Mouse (Mus musculus): Measurements from ENCODE around the gene Fam83c. TPM values are rescaled to one million over a fixed set of nuclear protein-coding genes. Genes with fewer than 3 reads are reported as not detected.

Fam83c gene
- total and polyA plus RNA-seq, 3 experiments, result 0.03 to 0.04 TPM; not detected in 1

DNA sequence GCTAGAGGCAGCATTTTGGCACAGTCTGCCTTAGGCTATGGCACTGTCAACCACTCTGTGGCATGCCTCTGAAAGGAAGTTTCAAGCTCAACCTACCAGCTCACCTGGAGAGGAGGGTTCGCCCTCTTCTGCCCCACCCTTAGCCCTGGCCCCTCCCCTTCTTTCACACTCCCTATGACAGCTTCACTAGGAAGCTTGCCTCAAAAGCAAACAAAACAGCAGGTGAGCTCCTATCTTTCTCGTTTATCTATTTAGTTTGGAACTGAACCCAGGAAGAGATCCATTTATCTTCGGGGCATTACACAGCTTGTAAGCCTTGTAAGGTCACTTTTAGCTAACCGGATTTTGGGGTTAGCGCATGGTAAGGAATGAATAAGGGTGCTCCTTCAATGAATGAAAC is 35.1 kb upstream of the Fam83c start (continued):
- TF ChIP-seq HCFC1 (IDR thresholded peaks at IDR 0.05; ENCODE audit: low read depth, low read length), result no peak
- TF ChIP-seq MAFK (IDR thresholded peaks at IDR 0.05; ENCODE audit: borderline replicate concordance, low read depth, low read length), result no peak
- no peak for TF ChIP-seq GATA1 (IDR thresholded peaks at IDR 0.05; ENCODE audit: low read depth, low read length)

DNA sequence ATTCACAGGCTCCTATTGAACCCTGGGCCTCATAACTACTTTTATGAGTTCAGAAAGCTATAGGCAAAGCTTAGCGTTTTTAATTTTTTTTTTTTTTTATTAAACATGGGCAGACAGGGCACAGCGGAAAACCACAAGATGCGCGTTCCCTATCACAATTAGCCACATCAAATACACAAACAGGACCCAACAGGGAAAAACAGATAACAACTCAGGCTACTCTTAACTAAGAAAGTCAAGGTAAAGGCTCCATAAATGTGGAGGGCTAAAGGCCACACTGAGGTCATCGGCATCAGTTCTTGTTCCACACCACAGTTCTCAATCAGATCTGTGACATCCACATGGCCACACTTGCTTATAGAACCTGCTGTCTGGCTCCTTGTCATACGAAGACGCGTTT is 33.7 kb upstream of the Fam83c start:
- Histone ChIP-seq H3K36me3 (ENCODE audit: control insufficient read depth in 1 of 2, insufficient read depth in 2 of 2, low read length in 2 of 2) (peaks cover 0 to 6% of the 10 kb centered on the region in 2 experiments; a peak in 2 of 4 replicates), H3K9ac (ENCODE audit: control insufficient read depth, low read depth, low read length, poor library complexity, severe bottlenecking) (no peak overlapping the region), H3K4me3 (ENCODE audit: control insufficient read depth in 1 of 2, insufficient read depth in 1 of 2, low read depth in 2 of 2, low read length in 2 of 2) (no peak overlapping the region), H3K79me2 (ENCODE audit: control insufficient read depth, insufficient read depth, low read length, poor library complexity) (no peaks in the 10 kb centered on the region), H3K4me1 (ENCODE audit: control insufficient read depth in 1 of 2, insufficient read depth in 2 of 2, low read length in 2 of 2) (no peaks in the 10 kb centered on the region), H3K27me3 (ENCODE audit: control insufficient read depth in 1 of 2, insufficient read depth in 2 of 2, low read length in 2 of 2) (no peaks in the 10 kb centered on the region), H3K27ac (ENCODE audit: control insufficient read depth, low read depth, low read length) (no peak overlapping the region), H3K9me3 (replicated peaks; ENCODE audit: insufficient read depth, low read length) (no peaks in the 10 kb centered on the region)
- DNase-seq (ENCODE audit: low read depth, low spot score), result no peak
- TF ChIP-seq MEF2A (IDR thresholded peaks at IDR 0.05; ENCODE audit: extremely low read depth, insufficient replicate concordance, low read depth, low read length, poor library complexity, severe bottlenecking), result no peak

DNA sequence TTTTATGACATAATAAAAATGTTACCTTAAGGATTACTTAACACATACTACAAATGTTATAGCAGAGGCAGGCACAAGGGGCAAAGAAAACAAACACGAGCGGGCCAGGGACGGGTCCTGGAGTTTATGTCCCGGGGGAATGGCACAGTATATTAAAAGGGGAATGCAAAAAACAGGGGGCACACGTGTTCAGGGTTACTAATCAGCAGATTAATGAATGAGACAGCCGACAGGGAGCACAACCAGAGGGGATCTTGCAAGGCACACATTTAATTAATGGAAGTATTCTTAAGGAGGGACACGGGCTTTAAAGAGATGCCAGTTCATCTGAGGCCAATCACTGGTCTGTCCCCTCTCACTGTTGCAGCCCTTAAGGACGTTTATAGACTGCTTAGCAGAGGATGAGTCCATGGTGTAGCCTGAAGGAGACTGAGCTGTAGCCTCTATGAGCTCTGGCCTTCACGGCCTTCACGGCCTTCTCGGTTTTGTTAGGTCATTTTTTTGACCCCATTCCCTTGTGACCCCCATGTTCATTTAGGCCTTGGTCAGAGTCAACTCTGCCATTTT is 28.7 kb upstream of the Fam83c start:
- DNase-seq (ENCODE audit: low read depth, low spot score), result no peak
- Histone ChIP-seq H3K36me3 (ENCODE audit: control insufficient read depth in 1 of 2, insufficient read depth in 2 of 2, low read length in 2 of 2) (peaks cover 0 to 6% of the 10 kb centered on the region in 2 experiments; a peak in 2 of 4 replicates), H3K9ac (ENCODE audit: control insufficient read depth, low read depth, low read length, poor library complexity, severe bottlenecking) (no peak overlapping the region), H3K79me2 (ENCODE audit: control insufficient read depth, insufficient read depth, low read length, poor library complexity) (no peaks in the 10 kb centered on the region), H3K27ac (ENCODE audit: control insufficient read depth, low read depth, low read length) (no peak overlapping the region), H3K4me3 (ENCODE audit: control insufficient read depth in 1 of 2, insufficient read depth in 1 of 2, low read depth in 2 of 2, low read length in 2 of 2) (no peak overlapping the region), H3K4me1 (ENCODE audit: control insufficient read depth in 1 of 2, insufficient read depth in 2 of 2, low read length in 2 of 2) (no peaks in the 10 kb centered on the region), H3K27me3 (ENCODE audit: control insufficient read depth in 1 of 2, insufficient read depth in 2 of 2, low read length in 2 of 2) (no peaks in the 10 kb centered on the region), H3K9me3 (replicated peaks; ENCODE audit: insufficient read depth, low read length) (no peaks in the 10 kb centered on the region)
- TF ChIP-seq EP300 (IDR thresholded peaks at IDR 0.05; ENCODE audit: low read depth in 1 of 2, low read length in 2 of 2), result no peak
- TF ChIP-seq SIN3A (IDR thresholded peaks at IDR 0.05; ENCODE audit: low read length), result no peak
- TF ChIP-seq ZNF384 (IDR thresholded peaks at IDR 0.05; ENCODE audit: low read depth, low read length), result no peak
- no peak for TF ChIP-seq KAT2A (conservative IDR thresholded peaks at IDR 0.05; ENCODE audit: low read depth, low read length)

DNA sequence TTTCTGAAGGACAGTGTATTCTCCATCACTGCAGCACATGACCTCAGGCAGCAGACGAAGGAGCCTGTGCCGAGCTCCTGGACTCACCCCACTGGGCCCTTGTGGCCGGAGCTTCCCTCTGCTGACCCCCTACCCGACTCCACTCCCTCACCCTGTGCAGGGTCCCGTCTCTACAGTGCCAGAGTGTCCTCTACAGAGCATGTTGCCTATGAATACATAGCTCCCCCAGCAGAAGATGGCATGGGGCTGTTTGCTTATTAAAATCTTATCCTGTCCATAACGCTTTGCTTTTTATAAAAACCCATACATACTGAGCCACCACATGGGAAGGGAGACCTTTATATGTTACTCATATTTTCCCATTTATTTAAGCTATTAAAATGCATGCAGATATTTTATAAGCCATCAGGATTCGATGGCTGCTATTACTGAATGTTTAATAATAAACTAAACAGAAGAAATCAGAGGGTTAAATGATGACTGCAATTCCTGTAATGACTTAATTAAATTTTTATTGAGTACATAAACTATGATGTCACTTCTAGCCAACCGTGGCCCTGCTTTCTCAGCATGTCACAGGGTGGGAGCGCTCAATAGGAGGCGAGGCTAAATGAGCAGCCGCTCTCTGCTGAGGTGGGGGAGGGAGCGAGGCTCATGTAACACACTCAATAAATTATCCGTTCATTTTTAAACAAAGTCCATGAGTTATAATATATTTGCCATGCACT is 28.1 kb upstream of the Fam83c start:
- H3K4me1 ChIP-seq (ENCODE audit: control insufficient read depth in 1 of 2, insufficient read depth in 2 of 2, low read length in 2 of 2), result no peaks in the 10 kb centered on the region
- H3K79me2 ChIP-seq (ENCODE audit: control insufficient read depth, insufficient read depth, low read length, poor library complexity), result no peaks in the 10 kb centered on the region
- H3K9ac ChIP-seq (ENCODE audit: control insufficient read depth, low read depth, low read length, poor library complexity, severe bottlenecking), result no peak overlapping the region
- no peak for DNase-seq (ENCODE audit: low read depth, low spot score)
- TF ChIP-seq SIN3A (IDR thresholded peaks at IDR 0.05; ENCODE audit: low read length) (no peak), MYC (IDR thresholded peaks at IDR 0.05; ENCODE audit: low read depth, low read length) (no peak), USF1 (IDR thresholded peaks at IDR 0.05; ENCODE audit: low read depth, low read length) (no peak), MAZ (IDR thresholded peaks at IDR 0.05; ENCODE audit: low read depth, low read length) (no peak), HCFC1 (IDR thresholded peaks at IDR 0.05; ENCODE audit: low read depth, low read length) (no peak), JUND (IDR thresholded peaks at IDR 0.05; ENCODE audit: low read depth, low read length) (no peak), RCOR1 (IDR thresholded peaks at IDR 0.05; ENCODE audit: low read depth, low read length) (no peak), GABPA (IDR thresholded peaks at IDR 0.05; ENCODE audit: low read depth, low read length) (no peak)
- no peak overlapping the region for H3K27ac ChIP-seq (ENCODE audit: control insufficient read depth, low read depth, low read length)
- no peaks in the 10 kb centered on the region for H3K27me3 ChIP-seq (ENCODE audit: control insufficient read depth in 1 of 2, insufficient read depth in 2 of 2, low read length in 2 of 2)
- no peak overlapping the region for H3K4me3 ChIP-seq (ENCODE audit: control insufficient read depth in 1 of 2, insufficient read depth in 1 of 2, low read depth in 2 of 2, low read length in 2 of 2)
- H3K36me3 ChIP-seq (ENCODE audit: control insufficient read depth in 1 of 2, insufficient read depth in 2 of 2, low read length in 2 of 2), result peaks cover 0 to 9% of the 10 kb centered on the region in 2 experiments; a peak in 1 of 4 replicates
- H3K9me3 ChIP-seq (replicated peaks; ENCODE audit: insufficient read depth, low read length), result no peaks in the 10 kb centered on the region

Data from MEL (cell line).